ENCODE assay signal across 19 mouse cellular contexts in the genomic region with DNA sequence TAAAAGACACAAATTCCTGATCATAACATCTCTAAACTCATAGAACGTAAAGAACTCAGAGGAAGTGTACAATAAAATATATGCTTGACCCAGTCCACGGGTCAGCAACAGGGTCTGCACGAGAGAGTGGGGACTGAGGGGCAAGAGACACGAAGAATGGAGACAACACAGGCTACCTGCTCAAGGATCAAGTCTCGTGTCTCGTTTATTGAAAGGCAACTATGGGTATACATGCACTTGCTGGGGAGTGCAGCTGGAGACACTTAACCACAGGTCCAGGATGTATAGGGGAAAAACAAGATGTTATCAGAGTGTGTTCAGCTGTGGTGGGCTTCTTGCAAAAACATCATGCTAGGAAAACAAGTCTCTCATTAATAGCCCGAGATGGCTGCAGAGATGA. TPM values are rescaled to one million over a fixed set of nuclear protein-coding genes. Genes with fewer than 3 reads are reported as not detected.
"Had no signal": no experiment of that assay in that cellular context is flagged by ENCODE, and none has a peak within 500 bp of the region (broad histone marks: within the 10 kb centered on the region; RNA-seq: fewer than 3 reads in every experiment).

No protein-coding gene starts in this region.

RNA-seq across cellular contexts. Expression of gene Rgsl1, which starts 8.8 kb away (rescaled TPM):
- polyA plus RNA-seq: liver, embryonic 13.5 days; liver, embryonic 15.5 days; liver, postnatal 0 days; lung, embryonic 15.5 days; midbrain, embryonic 11.5 days; spleen, adult 2 months had no signal

RNA-seq across cellular contexts. Expression of gene Teddm1b, which starts 21.4 kb away (rescaled TPM):
- polyA plus RNA-seq: lung, adult 2 months; macrophage; spleen, adult 2 months; testis, adult 2 months; urinary bladder, adult 2 months had no signal

RNA-seq across cellular contexts. Expression of gene Teddm1a, which starts 38.8 kb away (rescaled TPM):
- polyA plus RNA-seq: liver, embryonic 11.5 days; liver, embryonic 13.5 days; liver, embryonic 15.5 days; liver, postnatal 0 days; lung, adult 2 months; lung, embryonic 15.5 days; lung, postnatal 0 days; macrophage; midbrain, embryonic 11.5 days; midbrain, embryonic 13.5 days; midbrain, embryonic 15.5 days; midbrain, postnatal 0 days; neural tube, embryonic 12.5 days; neural tube, embryonic 14.5 days; spleen, adult 2 months; stomach, embryonic 15.5 days; stomach, postnatal 0 days; testis, adult 2 months; urinary bladder, adult 2 months had no signal
